Mouse (Mus musculus) neural tube, embryonic 12.5 days (tissue): ENCODE data around the gene Nell2. TPM values are rescaled to one million over a fixed set of nuclear protein-coding genes. Genes with fewer than 3 reads are reported as not detected.
A peak's percentile ranks its signal among the peaks of the same experiment; 100 is the strongest.

ENCODE experiments used
- ATAC-seq: fragments of 200-750 bp; cut with Nextera tagmentation; 2 replicates; pipeline ENCODE4 v1.8.0; 2017; ENCODE audit warnings: low read depth, mild to moderate bottlenecking, moderate TSS enrichment, moderate library complexity; ENCODE audit not compliant: low FRiP score
- H3K27ac ChIP-seq: fragments of 300-500 bp; sonication (generic); 2 replicates; pipeline ENCODE4 v1.5.1; 2016
- H3K27me3 ChIP-seq: fragments of 300-500 bp; sonication (generic); replicated peaks from 2 replicates; pipeline ENCODE4 v1.6.1; 2016; ENCODE audit warnings: mild to moderate bottlenecking
- H3K36me3 ChIP-seq: fragments of 300-500 bp; sonication (generic); 2 replicates; pipeline ENCODE4 v1.6.1; 2016; ENCODE audit warnings: mild to moderate bottlenecking
- H3K4me1 ChIP-seq: fragments of 300-500 bp; sonication (generic); 2 replicates; pipeline ENCODE4 v1.6.1; 2016
- H3K4me2 ChIP-seq: fragments of 300-500 bp; sonication (generic); replicated peaks from 2 replicates; pipeline ENCODE4 v1.6.1; 2016; ENCODE audit warnings: mild to moderate bottlenecking
- H3K4me3 ChIP-seq: fragments of 300-500 bp; sonication (generic); 2 replicates; pipeline ENCODE4 v1.5.1; 2016
- H3K9ac ChIP-seq: fragments of 300-500 bp; sonication (generic); 2 replicates; pipeline ENCODE4 v1.6.1; 2016; ENCODE audit warnings: mild to moderate bottlenecking
- H3K9me3 ChIP-seq: fragments of 300-500 bp; sonication (generic); 2 replicates; pipeline ENCODE4 v1.6.1; 2016; ENCODE audit warnings: mild to moderate bottlenecking
- WGBS: fragments of 180-500 bp; shearing (Covaris S2); methylation state at CpG from one replicate; pipeline ENCODE4 v1.1.7; 2016; 5-methylcytosine and 5-hydroxymethylcytosine counted together
- polyA plus RNA-seq: library from polyadenylated mRNA; unstranded; fragments of >200 nt; fragmentation: Nextera tagmentation; extraction: Ambion mirVana; gene quantifications from 2 replicates; pipeline ENCODE4 v1.2.1, GENCODE M21; 2016

Gene Nell2
- polyA plus RNA-seq, 1 experiment from 2014 or later = 162 TPM

GRCm38 (mm10) chr15:95316626-95317025 is 211.7 kb downstream of the Nell2 start:
- WGBS = 39% methylated on average over 4 of the region's 4 CpGs
- no peak overlapping the region for H3K27ac ChIP-seq
- H3K4me3 ChIP-seq = no peak overlapping the region
- no peak overlapping the region for H3K9ac ChIP-seq
- ATAC-seq = no peak
- H3K9me3 ChIP-seq = no peaks in the 10 kb centered on the region
- peaks cover 13% of the 10 kb centered on the region for H3K4me1 ChIP-seq
- no peaks in the 10 kb centered on the region for H3K27me3 ChIP-seq
- no peak overlapping the region for H3K4me2 ChIP-seq
- H3K36me3 ChIP-seq = no peaks in the 10 kb centered on the region

GRCm38 (mm10) chr15:95314808-95315145 is 213.6 kb downstream of the Nell2 start:
- 93% methylated on average over 5 of the region's 5 CpGs for WGBS
- Histone ChIP-seq H3K4me3 (no peak overlapping the region), H3K27ac (no peak overlapping the region), H3K36me3 (no peaks in the 10 kb centered on the region), H3K27me3 (no peaks in the 10 kb centered on the region), H3K4me1 (peaks cover 13% of the 10 kb centered on the region), H3K9ac (no peak overlapping the region), H3K9me3 (no peaks in the 10 kb centered on the region), H3K4me2 (no peak overlapping the region)
- no peak for ATAC-seq

GRCm38 (mm10) chr15:95314121-95314807 is 214.1 kb downstream of the Nell2 start:
- Histone ChIP-seq H3K4me3 (no peak overlapping the region), H3K4me1 (peaks cover 13% of the 10 kb centered on the region), H3K9me3 (no peaks in the 10 kb centered on the region), H3K9ac (no peak overlapping the region), H3K36me3 (no peaks in the 10 kb centered on the region), H3K4me2 (no peak overlapping the region), H3K27ac (no peak overlapping the region), H3K27me3 (no peaks in the 10 kb centered on the region)
- 47% methylated on average over 16 of the region's 16 CpGs for WGBS
- ATAC-seq = peak; percentile 79; the same call in 1 of the 2 replicates

GRCm38 (mm10) chr15:95313286-95313685 is 215.1 kb downstream of the Nell2 start:
- no peak overlapping the region for H3K27ac ChIP-seq
- H3K9me3 ChIP-seq = no peaks in the 10 kb centered on the region
- peaks cover 13% of the 10 kb centered on the region for H3K4me1 ChIP-seq
- no peaks in the 10 kb centered on the region for H3K27me3 ChIP-seq
- H3K4me2 ChIP-seq = no peak overlapping the region
- no peaks in the 10 kb centered on the region for H3K36me3 ChIP-seq
- no peak overlapping the region for H3K4me3 ChIP-seq
- ATAC-seq = no peak
- no peak overlapping the region for H3K9ac ChIP-seq
- 63% methylated on average over 5 of the region's 5 CpGs for WGBS

GRCm38 (mm10) chr15:95304102-95304501 is 224.3 kb downstream of the Nell2 start:
- Histone ChIP-seq H3K36me3 (no peaks in the 10 kb centered on the region), H3K4me1 (no peaks in the 10 kb centered on the region), H3K4me2 (no peak overlapping the region), H3K27ac (no peak overlapping the region), H3K9me3 (no peaks in the 10 kb centered on the region), H3K4me3 (no peak overlapping the region), H3K9ac (no peak overlapping the region), H3K27me3 (no peaks in the 10 kb centered on the region)
- whole genome bisulfite sequencing = 82% methylated on average over 8 of the region's 8 CpGs
- ATAC-seq = no peak

GRCm38 (mm10) chr15:95296561-95296960 is 231.8 kb downstream of the Nell2 start:
- H3K4me2 ChIP-seq = no peak overlapping the region
- no peak for ATAC-seq
- peaks cover 3% of the 10 kb centered on the region; the same call in 1 of the 2 replicates for H3K36me3 ChIP-seq
- H3K27ac ChIP-seq = no peak overlapping the region
- no peaks in the 10 kb centered on the region for H3K27me3 ChIP-seq
- H3K4me3 ChIP-seq = no peak overlapping the region
- H3K9ac ChIP-seq = no peak overlapping the region
- H3K4me1 ChIP-seq = no peaks in the 10 kb centered on the region
- H3K9me3 ChIP-seq = no peaks in the 10 kb centered on the region
- WGBS = 89% methylated on average over 10 of the region's 10 CpGs

GRCm38 (mm10) chr15:95289047-95289446 is 239.3 kb downstream of the Nell2 start:
- 48% methylated on average over 10 of the region's 10 CpGs for WGBS
- no peaks in the 10 kb centered on the region; the same call in 1 of the 2 replicates for H3K4me1 ChIP-seq
- H3K4me3 ChIP-seq = no peak overlapping the region
- no peaks in the 10 kb centered on the region for H3K9me3 ChIP-seq
- no peak overlapping the region for H3K9ac ChIP-seq
- H3K27me3 ChIP-seq = no peaks in the 10 kb centered on the region
- no peaks in the 10 kb centered on the region for H3K36me3 ChIP-seq
- no peak for ATAC-seq
- H3K27ac ChIP-seq = no peak overlapping the region
- no peak overlapping the region for H3K4me2 ChIP-seq

GRCm38 (mm10) chr15:95285199-95285598 is 243.2 kb downstream of the Nell2 start:
- H3K9me3 ChIP-seq = no peaks in the 10 kb centered on the region
- H3K4me3 ChIP-seq = no peak overlapping the region
- no peak overlapping the region for H3K27ac ChIP-seq
- H3K27me3 ChIP-seq = no peaks in the 10 kb centered on the region
- ATAC-seq = no peak
- H3K4me2 ChIP-seq = no peak overlapping the region
- no peak overlapping the region for H3K9ac ChIP-seq
- no peaks in the 10 kb centered on the region for H3K36me3 ChIP-seq
- no peaks in the 10 kb centered on the region; the same call in 1 of the 2 replicates for H3K4me1 ChIP-seq
- WGBS = 26% methylated on average over 6 of the region's 6 CpGs

- 91% methylated on average over 2 of the region's 2 CpGs for WGBS
- Histone ChIP-seq H3K4me3 (no peak overlapping the region), H3K4me1 (no peaks in the 10 kb centered on the region; the same call in 1 of the 2 replicates), H3K27me3 (no peaks in the 10 kb centered on the region), H3K9me3 (no peaks in the 10 kb centered on the region), H3K27ac (no peak overlapping the region), H3K9ac (no peak overlapping the region), H3K36me3 (no peaks in the 10 kb centered on the region), H3K4me2 (no peak overlapping the region)
- ATAC-seq = no peak
These were observed 247.4 kb downstream of the Nell2 start for GRCm38 (mm10) chr15:95280986-95281385.

GRCm38 (mm10) chr15:95278001-95278400 is 250.4 kb downstream of the Nell2 start:
- 81% methylated on average over 4 of the region's 4 CpGs for WGBS
- Histone ChIP-seq H3K27ac (no peak overlapping the region), H3K4me1 (no peaks in the 10 kb centered on the region), H3K9me3 (no peaks in the 10 kb centered on the region), H3K4me2 (no peak overlapping the region), H3K27me3 (no peaks in the 10 kb centered on the region), H3K4me3 (no peak overlapping the region), H3K36me3 (no peaks in the 10 kb centered on the region), H3K9ac (no peak overlapping the region)
- no peak for ATAC-seq

GRCm38 (mm10) chr15:95276556-95276955 is 251.8 kb downstream of the Nell2 start:
- no peak overlapping the region for H3K9ac ChIP-seq
- H3K36me3 ChIP-seq = no peaks in the 10 kb centered on the region
- no peak overlapping the region for H3K4me3 ChIP-seq
- no peaks in the 10 kb centered on the region for H3K9me3 ChIP-seq
- H3K27ac ChIP-seq = no peak overlapping the region
- no peak overlapping the region for H3K4me2 ChIP-seq
- no peak for ATAC-seq
- H3K27me3 ChIP-seq = no peaks in the 10 kb centered on the region
- H3K4me1 ChIP-seq = no peaks in the 10 kb centered on the region
- WGBS = 95% methylated on average over 3 of the region's 3 CpGs

- H3K9me3 ChIP-seq = no peaks in the 10 kb centered on the region
- no peaks in the 10 kb centered on the region for H3K4me1 ChIP-seq
- 93% methylated on average over 5 of the region's 5 CpGs for WGBS
- H3K9ac ChIP-seq = no peak overlapping the region
- no peak for ATAC-seq
- H3K27ac ChIP-seq = no peak overlapping the region
- H3K27me3 ChIP-seq = no peaks in the 10 kb centered on the region
- H3K36me3 ChIP-seq = no peaks in the 10 kb centered on the region
- no peak overlapping the region for H3K4me2 ChIP-seq
- no peak overlapping the region for H3K4me3 ChIP-seq
These were observed 252.8 kb downstream of the Nell2 start for GRCm38 (mm10) chr15:95275553-95275952.

- WGBS = 91% methylated on average over 3 of the region's 3 CpGs
- Histone ChIP-seq H3K27me3 (no peaks in the 10 kb centered on the region), H3K4me3 (no peak overlapping the region), H3K9ac (no peak overlapping the region), H3K36me3 (no peaks in the 10 kb centered on the region), H3K27ac (no peak overlapping the region), H3K4me1 (no peaks in the 10 kb centered on the region), H3K4me2 (no peak overlapping the region), H3K9me3 (no peaks in the 10 kb centered on the region)
- no peak for ATAC-seq
These were observed 255.1 kb downstream of the Nell2 start for GRCm38 (mm10) chr15:95273236-95273635.
